Mouse (Mus musculus): ENCODE results near the gene Utp18. TPM values are rescaled to one million over a fixed set of nuclear protein-coding genes. Genes with fewer than 3 reads are reported as not detected.

Utp18 gene
- polyA plus RNA-seq, 1 experiment from 2014 or later = 30.2 TPM

- Histone ChIP-seq H3K4me2 (replicated peaks) (no peak overlapping the region), H3K9ac (no peak overlapping the region), H3K27ac (no peak overlapping the region), H3K27me3 (replicated peaks) (no peaks in the 10 kb centered on the region), H3K4me3 (replicated peaks) (no peak overlapping the region), H3K36me3 (peaks cover 5% of the 10 kb centered on the region), H3K4me1 (replicated peaks) (no peaks in the 10 kb centered on the region), H3K9me3 (no peaks in the 10 kb centered on the region)
- WGBS = 88% methylated on average over 1 of the region's 1 CpGs
- ATAC-seq = no peak
Observed at GRCm38 (mm10) chr11:93862638-93863037, 22.9 kb downstream of the Utp18 start.

GRCm38 (mm10) chr11:93862045-93862623 is 23.4 kb downstream of the Utp18 start:
- Histone ChIP-seq H3K9me3 (no peaks in the 10 kb centered on the region), H3K4me2 (replicated peaks) (no peak overlapping the region), H3K4me1 (replicated peaks) (no peaks in the 10 kb centered on the region), H3K27me3 (replicated peaks) (no peaks in the 10 kb centered on the region), H3K9ac (no peak overlapping the region), H3K36me3 (peaks cover 5% of the 10 kb centered on the region), H3K27ac (no peak overlapping the region), H3K4me3 (replicated peaks) (no peak overlapping the region)
- ATAC-seq = no peak
- 88% methylated on average over 4 of the region's 4 CpGs for WGBS

GRCm38 (mm10) chr11:93861193-93861592 is 24.4 kb downstream of the Utp18 start:
- Histone ChIP-seq H3K4me3 (replicated peaks) (no peak overlapping the region), H3K36me3 (peaks cover 5% of the 10 kb centered on the region), H3K4me2 (replicated peaks) (no peak overlapping the region), H3K27me3 (replicated peaks) (no peaks in the 10 kb centered on the region), H3K9me3 (no peaks in the 10 kb centered on the region), H3K4me1 (replicated peaks) (no peaks in the 10 kb centered on the region), H3K27ac (no peak overlapping the region), H3K9ac (no peak overlapping the region)
- 84% methylated on average over 2 of the region's 2 CpGs for WGBS
- ATAC-seq = no peak

- WGBS = 86% methylated on average over 1 of the region's 1 CpGs
- Histone ChIP-seq H3K4me3 (replicated peaks) (no peak overlapping the region), H3K36me3 (peaks cover 5% of the 10 kb centered on the region), H3K4me2 (replicated peaks) (no peak overlapping the region), H3K9ac (no peak overlapping the region), H3K9me3 (no peaks in the 10 kb centered on the region), H3K27ac (no peak overlapping the region), H3K27me3 (replicated peaks) (no peaks in the 10 kb centered on the region), H3K4me1 (replicated peaks) (no peaks in the 10 kb centered on the region)
- ATAC-seq = no peak
Observed at GRCm38 (mm10) chr11:93860540-93861172, 24.9 kb downstream of the Utp18 start.

- Histone ChIP-seq H3K36me3 (no peaks in the 10 kb centered on the region), H3K9ac (no peak overlapping the region), H3K4me3 (replicated peaks) (no peak overlapping the region), H3K4me2 (replicated peaks) (no peak overlapping the region; the same call in 1 of the 2 replicates), H3K27ac (no peak overlapping the region), H3K4me1 (replicated peaks) (no peaks in the 10 kb centered on the region), H3K9me3 (no peaks in the 10 kb centered on the region), H3K27me3 (replicated peaks) (no peaks in the 10 kb centered on the region)
- 8% methylated on average over 6 of the region's 6 CpGs for WGBS
- ATAC-seq = 0 out of 2 replicates have a peak, but pooled peaks have one; percentile 10
Observed at GRCm38 (mm10) chr11:93856284-93856955, 29.1 kb downstream of the Utp18 start.

- H3K4me3 ChIP-seq (replicated peaks) = no peak overlapping the region
Observed at GRCm38 (mm10) chr11:93852546-93852945, 33.0 kb downstream of the Utp18 start.

GRCm38 (mm10) chr11:93847342-93847741 is 38.2 kb downstream of the Utp18 start:
- Histone ChIP-seq H3K4me1 (replicated peaks) (no peaks in the 10 kb centered on the region), H3K4me2 (replicated peaks) (no peak overlapping the region), H3K27ac (no peak overlapping the region), H3K36me3 (no peaks in the 10 kb centered on the region), H3K27me3 (replicated peaks) (no peaks in the 10 kb centered on the region), H3K9ac (no peak overlapping the region), H3K9me3 (no peaks in the 10 kb centered on the region), H3K4me3 (replicated peaks) (no peak overlapping the region)
- ATAC-seq = no peak
- 41% methylated on average over 2 of the region's 2 CpGs for WGBS

More at GRCm38 (mm10) chr11:93852546-93852945, 33.0 kb downstream of the Utp18 start:
- H3K9ac ChIP-seq = no peak overlapping the region
- H3K36me3 ChIP-seq = no peaks in the 10 kb centered on the region
- no peaks in the 10 kb centered on the region for H3K9me3 ChIP-seq
- 77% methylated on average over 3 of the region's 3 CpGs for WGBS
- ATAC-seq = no peak
- H3K4me1 ChIP-seq (replicated peaks) = no peaks in the 10 kb centered on the region
- H3K27me3 ChIP-seq (replicated peaks) = no peaks in the 10 kb centered on the region
- H3K4me2 ChIP-seq (replicated peaks) = no peak overlapping the region
- H3K27ac ChIP-seq = no peak overlapping the region

GRCm38 (mm10) chr11:93835800-93836199 is 49.8 kb downstream of the Utp18 start:
- no peaks in the 10 kb centered on the region for H3K36me3 ChIP-seq
- ATAC-seq = no peak
- H3K27me3 ChIP-seq (replicated peaks) = no peaks in the 10 kb centered on the region
- no peak overlapping the region for H3K4me3 ChIP-seq (replicated peaks)
- no peak overlapping the region for H3K4me2 ChIP-seq (replicated peaks)
- WGBS = 44% methylated on average over 2 of the region's 2 CpGs
- H3K9ac ChIP-seq = no peak overlapping the region
- no peaks in the 10 kb centered on the region for H3K9me3 ChIP-seq
- no peaks in the 10 kb centered on the region for H3K4me1 ChIP-seq (replicated peaks)
- no peak overlapping the region for H3K27ac ChIP-seq

GRCm38 (mm10) chr11:93829971-93830370 is 55.6 kb downstream of the Utp18 start:
- Histone ChIP-seq H3K9me3 (no peaks in the 10 kb centered on the region), H3K4me2 (replicated peaks) (no peak overlapping the region), H3K27ac (no peak overlapping the region), H3K4me3 (replicated peaks) (no peak overlapping the region), H3K9ac (no peak overlapping the region), H3K4me1 (replicated peaks) (no peaks in the 10 kb centered on the region), H3K36me3 (no peaks in the 10 kb centered on the region), H3K27me3 (replicated peaks) (no peaks in the 10 kb centered on the region)
- 91% methylated on average over 8 of the region's 8 CpGs for WGBS
- ATAC-seq = no peak

GRCm38 (mm10) chr11:93829327-93829679 is 56.3 kb downstream of the Utp18 start:
- H3K27ac ChIP-seq = no peak overlapping the region
- WGBS = 78% methylated on average over 6 of the region's 6 CpGs
- no peaks in the 10 kb centered on the region for H3K36me3 ChIP-seq
- no peak overlapping the region for H3K9ac ChIP-seq
- H3K4me2 ChIP-seq (replicated peaks) = no peak overlapping the region
- no peaks in the 10 kb centered on the region for H3K9me3 ChIP-seq
- H3K4me3 ChIP-seq (replicated peaks) = no peak overlapping the region
- ATAC-seq = no peak
- H3K4me1 ChIP-seq (replicated peaks) = no peaks in the 10 kb centered on the region
- no peaks in the 10 kb centered on the region for H3K27me3 ChIP-seq (replicated peaks)

- H3K36me3 ChIP-seq = no peaks in the 10 kb centered on the region
- WGBS = 81% methylated on average over 14 of the region's 14 CpGs
- H3K4me2 ChIP-seq (replicated peaks) = no peak overlapping the region
- no peak overlapping the region for H3K27ac ChIP-seq
- no peak overlapping the region for H3K9ac ChIP-seq
- H3K4me3 ChIP-seq (replicated peaks) = no peak overlapping the region
- H3K4me1 ChIP-seq (replicated peaks) = no peaks in the 10 kb centered on the region
- no peak for ATAC-seq
- H3K27me3 ChIP-seq (replicated peaks) = no peaks in the 10 kb centered on the region
- H3K9me3 ChIP-seq = no peaks in the 10 kb centered on the region
Observed at GRCm38 (mm10) chr11:93828619-93829326, 56.8 kb downstream of the Utp18 start.

GRCm38 (mm10) chr11:93822261-93822660 is 63.3 kb downstream of the Utp18 start:
- Histone ChIP-seq H3K36me3 (no peaks in the 10 kb centered on the region), H3K27me3 (replicated peaks) (no peaks in the 10 kb centered on the region), H3K4me3 (replicated peaks) (no peak overlapping the region), H3K4me2 (replicated peaks) (no peak overlapping the region), H3K27ac (no peak overlapping the region), H3K9ac (no peak overlapping the region), H3K9me3 (no peaks in the 10 kb centered on the region), H3K4me1 (replicated peaks) (no peaks in the 10 kb centered on the region)
- no peak for ATAC-seq
- 76% methylated on average over 2 of the region's 2 CpGs for WGBS

Data from intestine, embryonic 15.5 days (tissue).